Mouse (Mus musculus) heart, adult 2 months (tissue): ENCODE data around the gene Cd84.

ENCODE experiments used
- EP300 ChIP-seq: fragments of 200-500 bp; IDR thresholded peaks from 2 replicates; pipeline ENCODE4 v1.6.1; 2011; ENCODE audit warnings: low read depth, low read length, control low read depth; ENCODE audit not compliant: insufficient read depth
- POLR2A ChIP-seq: fragments of 200-500 bp; IDR thresholded peaks from 2 replicates; pipeline ENCODE4 v1.6.1; 2011; ENCODE audit warnings: mild to moderate bottlenecking, low read depth, low read length, control low read depth; ENCODE audit not compliant: insufficient read depth

GRCm38 (mm10) chr1:171919193-171919592 is 79.7 kb downstream of the Cd84 start:
- TF ChIP-seq POLR2A (no peak), EP300 (no peak)
